Mouse (Mus musculus): ENCODE results near the gene C2cd4d. TPM values are rescaled to one million over a fixed set of nuclear protein-coding genes. Genes with fewer than 3 reads are reported as not detected.

The C2cd4d gene
- total RNA-seq, 2 experiments from 2014 or later = not detected

GRCm38 (mm10) chr3:94375146-94375545 lies 12.9 kb downstream of the C2cd4d start:
- DNase-seq (ENCODE audit: low spot score) = no peak
- intact Hi-C loops (cut with DNase I) = no loop called here

DNA sequence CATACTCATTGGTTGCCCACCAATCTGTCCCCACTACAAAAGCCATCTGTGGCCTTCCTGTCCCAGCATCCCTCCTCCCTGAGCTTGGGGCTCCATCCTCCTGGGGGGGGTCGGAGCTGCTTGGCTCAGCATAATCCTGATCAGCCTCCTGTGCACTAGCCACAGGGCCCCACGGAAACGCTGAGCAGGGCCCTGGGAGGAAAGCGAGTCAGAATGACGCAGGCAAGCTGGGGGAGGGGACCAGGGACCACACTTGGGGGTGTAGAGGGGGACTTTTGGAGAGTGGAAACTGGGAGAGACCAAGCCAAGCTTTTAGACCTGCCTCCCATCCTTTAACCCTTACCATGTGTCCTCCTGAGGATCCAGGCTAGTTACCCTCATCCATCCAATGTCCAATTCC lies 13.6 kb downstream of the C2cd4d start:
- intact Hi-C loops (cut with DNase I) = no loop called here

DNA sequence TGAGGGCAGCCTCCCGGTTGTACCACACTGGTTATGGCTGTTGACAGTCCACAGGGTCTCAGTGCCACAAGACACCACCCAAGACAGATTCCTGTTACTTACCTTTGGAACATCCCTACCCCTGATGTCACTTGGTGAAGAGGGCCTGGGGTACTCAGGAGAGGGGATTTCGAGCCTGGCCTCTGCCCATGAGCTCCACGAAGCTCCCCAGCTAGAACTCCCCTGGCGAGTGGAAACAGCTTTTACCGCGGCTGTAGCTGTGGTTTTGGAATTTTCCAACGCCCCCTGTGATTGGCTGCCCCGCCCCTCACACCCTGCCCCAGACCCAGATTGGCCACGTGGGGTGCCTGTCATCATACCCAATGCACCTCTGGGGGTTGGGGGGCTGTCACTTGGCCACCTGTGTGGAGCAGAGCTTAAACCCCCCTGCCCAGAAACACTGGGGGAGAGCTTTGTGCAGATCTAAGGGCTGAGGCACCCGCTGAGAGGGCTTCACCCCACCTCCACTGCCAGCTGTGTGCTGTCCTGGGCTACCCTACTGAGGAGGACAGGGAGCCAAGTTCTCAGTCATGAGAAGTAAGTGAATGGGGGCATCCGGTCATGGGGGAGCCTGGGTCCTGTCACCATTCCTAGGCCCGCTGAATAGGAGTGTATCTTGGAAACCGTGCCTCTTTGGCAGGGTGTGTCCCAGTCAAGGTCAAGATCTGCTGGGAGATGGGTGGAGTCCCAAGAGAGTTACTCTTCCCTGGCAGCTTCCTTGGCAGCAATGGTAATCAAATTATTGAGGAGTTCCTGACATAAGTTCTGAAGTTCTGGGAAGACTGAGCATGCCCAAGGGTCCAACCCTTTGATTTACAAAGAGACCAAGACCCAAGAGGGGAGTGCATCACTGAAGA lies 15.0 kb downstream of the C2cd4d start:
- intact Hi-C loops (cut with DNase I) = no loop called here

More for the DNA sequence above, 13.6 kb downstream of the C2cd4d start:
- no peak for DNase-seq (ENCODE audit: low spot score)

DNA sequence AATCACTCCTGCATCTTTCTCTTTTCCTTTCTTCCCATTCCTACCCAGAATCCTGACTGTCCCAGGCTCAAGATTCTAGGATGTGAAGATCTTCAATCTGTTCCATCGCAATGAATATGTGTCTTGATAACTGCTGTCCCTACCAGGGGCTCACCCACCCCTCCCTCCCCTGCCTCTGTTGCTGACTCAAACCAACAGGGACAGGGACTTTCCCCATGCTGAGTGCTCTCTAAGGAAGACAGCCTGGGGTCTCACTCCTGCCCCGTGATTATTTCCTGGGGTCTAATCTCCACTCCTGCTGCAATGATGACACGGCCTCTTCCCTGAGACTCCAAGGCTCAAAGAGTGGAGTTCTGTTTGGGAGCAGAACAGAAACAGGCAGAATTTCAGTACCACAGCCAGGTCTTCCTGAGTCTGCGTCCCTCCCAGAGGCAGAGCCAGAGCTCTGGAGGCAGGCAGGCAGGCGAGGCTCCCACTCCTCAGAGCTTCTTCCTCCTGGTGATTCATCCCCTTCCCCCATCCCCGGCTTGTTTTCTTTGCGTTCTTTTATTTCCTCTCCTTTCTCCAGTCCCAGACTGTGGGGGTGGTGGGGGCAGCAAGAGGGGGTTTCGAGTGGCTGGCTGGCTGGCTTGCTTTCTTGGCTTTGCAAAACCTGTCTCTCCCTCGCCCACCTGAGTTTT lies 17.7 kb downstream of the C2cd4d start:
- intact Hi-C loops (cut with DNase I) = no loop called here
- no peak for DNase-seq (ENCODE audit: low spot score)

More for the DNA sequence above, 15.0 kb downstream of the C2cd4d start:
- no peak for DNase-seq (ENCODE audit: low spot score)

DNA sequence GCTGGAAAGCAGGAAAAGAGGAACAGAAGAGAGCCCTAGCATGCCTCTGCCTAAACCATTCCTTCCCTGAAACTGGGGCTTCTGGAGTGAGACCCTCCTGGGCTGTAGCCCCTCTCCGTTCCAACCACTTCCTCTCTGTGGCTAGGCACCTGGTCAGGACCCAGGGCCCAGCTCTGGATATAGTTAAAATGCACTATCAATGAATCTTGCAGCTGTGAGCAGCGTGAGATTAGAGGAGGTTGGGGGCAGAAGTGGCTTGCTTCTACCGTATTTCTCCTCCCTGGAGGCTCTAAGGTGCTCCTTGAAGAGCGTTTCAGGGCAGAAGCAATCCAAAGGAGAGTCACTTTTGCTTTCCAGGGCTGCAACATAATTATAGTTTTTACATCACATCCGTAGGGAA lies 20.1 kb downstream of the C2cd4d start:
- no peak for DNase-seq (ENCODE audit: low spot score)
- intact Hi-C loops (cut with DNase I) = no loop called here

GRCm38 (mm10) chr3:94383476-94383875 lies 21.2 kb downstream of the C2cd4d start:
- DNase-seq (ENCODE audit: low spot score) = no peak

GRCm38 (mm10) chr3:94386671-94387070 lies 24.4 kb downstream of the C2cd4d start:
- DNase-seq (ENCODE audit: low spot score) = no peak
- intact Hi-C loops (cut with DNase I) = no loop called here

More at GRCm38 (mm10) chr3:94383476-94383875, 21.2 kb downstream of the C2cd4d start:
- intact Hi-C loops (cut with DNase I) = no loop called here

DNA sequence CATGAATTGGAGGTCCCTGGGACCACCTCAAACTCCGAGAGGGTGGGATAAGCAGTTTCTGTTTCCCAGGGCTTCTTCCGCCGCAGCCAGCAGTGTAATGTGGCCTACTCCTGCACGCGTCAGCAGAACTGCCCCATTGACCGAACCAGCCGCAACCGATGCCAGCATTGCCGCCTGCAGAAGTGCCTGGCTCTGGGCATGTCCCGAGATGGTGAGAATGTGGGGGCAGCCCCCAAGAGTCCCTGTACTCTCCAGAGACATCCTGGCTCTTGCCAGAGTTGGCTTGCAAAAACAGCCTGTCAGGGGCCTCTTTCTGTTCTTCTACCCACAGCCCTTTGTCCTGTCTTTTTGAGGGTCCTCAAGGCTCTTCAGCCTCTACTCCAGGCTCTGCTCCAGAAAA lies 25.2 kb downstream of the C2cd4d start:
- intact Hi-C loops (cut with DNase I) = no loop called here
- DNase-seq (ENCODE audit: low spot score) = no peak

DNA sequence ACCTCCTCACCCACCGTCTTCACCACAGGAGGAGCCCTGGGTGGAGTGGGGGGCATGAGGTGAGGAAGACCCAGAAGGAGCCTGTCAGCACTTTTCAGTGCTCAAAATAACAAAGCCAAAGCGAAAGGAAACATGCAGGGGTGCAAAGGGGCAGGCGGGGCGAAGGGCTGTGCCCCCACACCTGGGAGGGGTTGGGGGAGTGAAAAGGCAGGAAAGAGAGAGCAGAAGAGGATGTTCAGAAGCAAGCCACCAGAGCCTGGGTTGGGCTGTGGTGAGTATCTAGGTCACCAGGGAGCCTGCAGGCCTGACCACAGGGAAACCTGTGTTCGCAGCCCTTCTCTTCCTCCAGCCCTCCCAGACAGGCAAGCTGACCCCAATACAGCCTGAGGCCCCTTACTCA lies 25.8 kb downstream of the C2cd4d start:
- DNase-seq (ENCODE audit: low spot score) = no peak
- intact Hi-C loops (cut with DNase I) = no loop called here

DNA sequence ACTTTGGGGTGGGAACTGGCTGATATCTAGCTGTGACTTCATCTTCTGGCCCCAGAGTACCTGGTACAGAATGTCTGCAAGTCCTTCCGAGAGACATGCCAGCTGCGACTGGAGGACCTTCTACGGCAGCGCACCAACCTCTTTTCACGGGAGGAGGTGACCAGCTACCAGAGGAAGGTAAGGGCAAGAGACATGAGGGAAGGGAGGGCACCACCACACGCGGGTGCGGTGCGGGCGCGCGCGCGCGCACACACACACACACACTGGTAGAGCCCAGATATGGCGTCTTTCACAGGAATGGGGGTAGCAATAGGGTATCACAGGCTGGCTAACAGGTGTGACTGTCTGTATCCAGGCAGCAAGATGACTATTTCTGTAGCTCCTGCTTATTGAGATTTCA lies 27.2 kb downstream of the C2cd4d start:
- intact Hi-C loops (cut with DNase I) = no loop called here
- DNase-seq (ENCODE audit: low spot score) = no peak

GRCm38 (mm10) chr3:94391001-94391400 lies 28.8 kb downstream of the C2cd4d start:
- intact Hi-C loops (cut with DNase I) = no loop called here
- DNase-seq (ENCODE audit: low spot score) = no peak

- DNase-seq (ENCODE audit: low spot score) = no peak
- intact Hi-C loops (cut with DNase I) = no loop called here
These were observed 29.9 kb downstream of the C2cd4d start for GRCm38 (mm10) chr3:94392128-94392527.

- intact Hi-C loops (cut with DNase I) = no loop called here
- no peak for DNase-seq (ENCODE audit: low spot score)
These were observed 30.8 kb downstream of the C2cd4d start for GRCm38 (mm10) chr3:94393049-94393448.

- DNase-seq (ENCODE audit: low spot score) = no peak
These were observed 34.1 kb downstream of the C2cd4d start for GRCm38 (mm10) chr3:94396336-94396735.

DNA sequence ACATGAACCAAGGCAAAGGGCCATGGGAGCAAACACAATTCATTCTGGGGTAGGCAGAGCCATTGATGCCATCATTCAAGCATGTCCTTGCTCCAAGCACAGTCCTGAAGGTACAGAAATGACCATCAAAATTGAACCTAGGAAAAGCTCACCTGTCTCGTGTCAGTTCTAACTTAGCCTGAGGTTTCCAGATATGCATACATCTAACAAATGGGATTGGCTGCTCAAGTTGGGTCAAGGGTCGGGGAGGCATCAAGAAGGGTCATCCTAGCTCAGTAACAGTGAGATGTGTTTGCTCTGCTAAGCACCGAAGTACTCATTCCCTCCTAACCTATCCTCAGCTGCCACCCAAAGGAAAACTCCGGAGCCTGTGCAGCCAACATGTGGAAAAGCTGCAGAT lies 34.6 kb downstream of the C2cd4d start:
- intact Hi-C loops (cut with DNase I) = no loop called here
- no peak for DNase-seq (ENCODE audit: low spot score)

More at GRCm38 (mm10) chr3:94396336-94396735, 34.1 kb downstream of the C2cd4d start:
- intact Hi-C loops (cut with DNase I) = no loop called here

DNA sequence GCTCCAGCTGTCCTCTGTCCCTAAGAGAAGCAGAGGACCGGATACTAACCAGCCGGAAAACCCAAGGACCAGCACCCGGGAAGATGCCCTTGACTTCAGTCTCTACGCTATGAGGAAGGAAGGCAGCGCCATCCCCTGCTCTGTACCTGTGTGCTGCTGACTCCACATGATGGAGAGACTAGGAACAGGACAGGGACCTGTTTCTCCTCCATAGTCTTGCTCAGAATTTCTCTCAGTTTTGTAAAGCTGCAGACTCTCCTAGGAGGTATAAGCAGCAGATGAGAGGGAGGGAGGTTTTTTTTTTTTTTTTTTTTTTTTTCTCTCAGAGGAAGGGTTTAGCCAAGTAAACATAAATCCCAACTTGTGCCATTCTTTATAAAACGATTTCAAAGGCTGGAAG lies 36.0 kb downstream of the C2cd4d start, which contains the start of gene Lingo4:
Gene Lingo4 (plus strand): TSS at position 301 of the 400 bp plus-strand sequence.
- intact Hi-C loops (cut with DNase I) = no loop called here
- DNase-seq (ENCODE audit: low spot score) = no peak

DNA sequence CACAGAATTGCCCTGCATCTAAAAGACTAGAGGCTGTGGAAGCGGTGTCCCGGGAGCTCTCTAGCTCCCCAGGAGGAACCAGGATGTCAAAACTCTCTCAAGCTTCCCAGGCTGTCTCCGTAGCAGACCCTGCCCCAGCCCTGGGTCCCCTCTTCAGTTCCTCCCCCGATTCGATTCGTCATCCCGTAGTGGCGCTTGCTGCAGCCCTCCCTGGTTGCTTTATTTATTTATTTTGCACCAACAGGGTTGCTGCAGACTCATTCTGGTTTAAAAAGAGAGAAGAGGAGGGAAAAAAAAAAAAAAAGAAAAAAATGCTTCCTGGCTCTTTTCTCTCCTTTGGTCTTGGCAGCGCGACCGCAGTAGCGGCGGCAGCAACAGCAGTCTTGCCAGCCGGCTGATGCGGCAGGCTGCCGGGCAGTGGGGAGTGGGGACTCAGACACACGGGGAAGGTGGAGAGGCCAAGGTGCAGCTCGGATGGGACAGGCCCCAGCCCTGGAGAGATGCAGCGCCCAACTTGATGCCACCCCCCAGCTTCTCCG lies 36.8 kb downstream of the C2cd4d start:
- intact Hi-C loops (cut with DNase I) = no loop called here
- no peak for DNase-seq (ENCODE audit: low spot score)

DNA sequence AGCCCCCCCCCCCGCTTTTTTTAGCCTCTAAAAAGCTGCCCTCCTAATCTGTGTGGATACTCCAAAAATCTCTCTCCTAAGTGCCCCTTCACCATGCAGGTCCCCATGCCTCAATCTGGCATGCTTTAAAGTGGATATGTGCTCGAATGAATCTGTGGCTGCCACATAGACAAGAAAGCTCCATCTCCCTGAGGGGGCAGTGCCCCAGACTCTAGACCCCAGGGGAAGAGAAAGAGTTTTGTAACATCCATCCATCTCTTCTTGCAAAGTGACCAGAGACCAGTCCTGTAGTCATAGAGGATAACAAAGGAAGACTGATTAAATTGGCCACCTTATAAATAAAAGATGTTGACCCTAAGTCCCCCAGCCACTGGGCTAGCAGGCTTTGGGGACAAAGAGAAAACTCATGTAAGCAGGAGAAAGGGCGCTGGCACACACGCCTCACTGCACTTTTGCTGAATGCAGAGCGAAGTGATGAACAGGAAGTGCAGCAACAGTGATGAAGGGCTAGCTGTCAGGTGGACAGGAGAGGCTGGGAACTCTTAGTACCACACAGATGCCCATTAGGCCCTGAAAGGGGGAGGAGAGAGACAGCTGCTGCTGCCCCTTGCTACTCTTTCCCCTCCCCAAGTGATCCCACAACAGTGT lies 37.5 kb downstream of the C2cd4d start:
- DNase-seq (ENCODE audit: low spot score) = no peak
- intact Hi-C loops (cut with DNase I) = no loop called here

DNA sequence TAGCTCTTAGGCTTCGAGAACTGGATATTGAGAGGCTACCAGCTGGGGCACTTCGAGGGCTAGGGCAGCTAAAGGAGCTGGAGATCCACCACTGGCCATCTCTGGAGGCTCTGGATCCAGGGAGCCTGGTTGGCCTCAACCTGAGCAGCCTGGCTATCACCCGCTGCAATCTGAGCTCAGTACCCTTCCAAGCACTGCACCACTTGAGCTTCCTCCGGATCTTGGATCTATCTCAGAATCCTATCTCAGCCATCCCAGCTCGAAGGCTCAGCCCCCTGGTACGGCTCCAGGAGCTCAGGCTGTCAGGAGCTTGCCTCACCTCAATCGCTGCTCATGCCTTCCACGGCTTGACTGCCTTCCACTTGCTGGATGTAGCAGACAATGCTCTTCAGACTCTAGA lies 40.2 kb downstream of the C2cd4d start:
- intact Hi-C loops (cut with DNase I) = no loop called here
- no peak for DNase-seq (ENCODE audit: low spot score)

DNA sequence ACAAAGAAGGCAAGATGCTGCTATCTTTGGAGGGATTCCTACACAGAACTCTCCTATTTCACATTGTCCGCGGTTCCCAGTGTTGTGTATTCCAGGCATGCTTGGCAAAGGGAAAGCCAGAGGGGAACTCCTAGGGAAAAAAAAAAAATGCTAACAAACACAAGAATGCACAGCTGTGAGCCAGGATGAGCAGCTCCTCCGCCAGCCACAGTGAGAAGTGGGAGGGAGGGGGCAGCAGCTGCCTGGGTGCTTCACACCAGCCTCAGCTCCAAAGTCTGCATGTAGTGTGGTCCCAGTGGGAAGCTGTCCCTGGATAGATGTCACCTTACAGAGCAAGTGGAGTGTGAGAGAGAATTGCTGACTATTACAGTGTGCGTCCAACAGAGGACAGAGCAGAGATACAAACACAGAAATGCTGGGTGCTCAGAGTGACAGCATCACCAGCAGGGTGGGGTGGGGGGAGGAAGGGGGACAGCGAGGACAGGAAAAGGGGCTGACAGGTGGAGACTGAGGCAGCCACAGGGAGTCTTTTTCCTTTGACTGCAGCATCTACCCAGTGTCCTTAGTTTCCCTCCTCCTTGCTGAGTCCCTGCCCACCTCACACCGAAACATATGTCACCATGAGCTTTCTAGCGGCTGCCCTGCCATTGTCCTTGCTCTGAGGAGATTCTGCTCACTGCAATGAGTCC lies 42.3 kb downstream of the C2cd4d start:
- intact Hi-C loops (cut with DNase I) = no loop called here
- no peak for DNase-seq (ENCODE audit: low spot score)
